Mouse (Mus musculus): ENCODE measurements around the gene Pm20d1.

DNA sequence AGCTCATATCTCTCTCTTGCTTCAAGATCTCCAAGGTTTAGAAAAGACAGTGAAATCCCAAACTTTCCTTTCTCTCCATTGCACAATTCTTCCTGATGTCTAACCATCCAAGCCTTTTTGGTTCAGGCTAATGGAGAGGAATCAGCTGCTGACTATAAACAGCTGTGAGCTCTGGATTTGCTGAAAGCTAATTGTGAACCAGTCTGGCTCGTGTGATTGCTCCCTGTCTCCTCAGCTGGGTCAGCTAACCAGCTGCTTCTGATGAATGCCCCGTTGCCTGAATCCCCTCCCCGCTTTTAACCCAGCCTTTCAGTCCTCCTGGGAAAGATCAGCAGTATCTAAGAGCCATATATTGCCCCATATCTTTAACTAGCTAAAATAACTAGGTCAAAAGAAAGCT, 2.6 kb upstream of the Pm20d1 start:
- no peak for TF ChIP-seq CTCF (IDR thresholded peaks at IDR 0.05)
- no peak for TF ChIP-seq EP300 (IDR thresholded peaks at IDR 0.05; ENCODE audit: insufficient read depth, low read depth, low read length)
- TF ChIP-seq POLR2A (IDR thresholded peaks at IDR 0.05; ENCODE audit: insufficient read depth, low read depth, low read length): no peak

All from heart, adult 2 months (tissue).